Mouse (Mus musculus) lung, postnatal 36 days (tissue): ENCODE measurements around the gene Qrich1.
A peak's percentile ranks its signal among the peaks of the same experiment; 100 is the strongest.

Source experiments
- DNase-seq: peaks from one replicate; pipeline ENCODE4 v3.0.0; 2022; ENCODE audit warnings: mixed read lengths

Gene Qrich1

DNA sequence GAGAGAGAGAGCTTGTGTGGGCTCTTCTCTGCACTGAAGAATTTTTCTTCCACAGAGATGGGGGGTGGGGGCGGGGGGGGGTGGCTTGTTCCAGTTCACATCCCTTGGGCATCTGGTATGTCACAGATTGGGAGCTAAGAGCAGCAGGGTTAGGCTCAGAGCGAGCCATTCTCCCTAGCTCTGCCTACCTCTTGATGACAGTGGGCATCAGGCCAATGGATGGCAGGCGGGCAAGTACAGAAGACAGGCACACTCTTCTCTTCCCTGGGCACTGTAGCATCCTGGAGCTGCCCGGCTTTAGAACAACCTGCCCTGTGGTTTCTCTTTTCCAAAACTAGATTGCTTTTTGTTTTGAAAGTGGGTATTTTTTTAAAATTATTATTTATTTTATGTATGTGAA lies 74.9 kb downstream of the Qrich1 start:
- no peak for DNase-seq

DNA sequence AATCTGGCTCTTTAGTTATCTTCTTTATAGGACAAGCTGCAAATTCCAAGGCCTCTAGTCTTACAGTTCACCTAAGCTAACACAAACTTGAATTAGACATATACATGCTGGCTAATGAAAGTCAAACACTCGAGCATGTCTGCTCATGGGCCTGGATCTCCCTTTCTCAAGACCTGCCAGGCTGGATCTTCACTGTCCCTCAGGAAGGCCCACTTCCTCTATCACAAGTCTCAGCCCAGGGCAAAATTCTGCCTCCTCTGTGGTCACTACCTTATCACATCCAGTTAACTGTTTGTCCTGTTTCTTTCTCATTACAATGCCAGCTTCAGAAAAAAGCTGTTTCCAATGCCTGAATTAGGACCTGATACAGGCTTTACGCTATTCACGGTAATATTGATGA lies 77.7 kb downstream of the Qrich1 start:
- DNase-seq, result no peak

DNA sequence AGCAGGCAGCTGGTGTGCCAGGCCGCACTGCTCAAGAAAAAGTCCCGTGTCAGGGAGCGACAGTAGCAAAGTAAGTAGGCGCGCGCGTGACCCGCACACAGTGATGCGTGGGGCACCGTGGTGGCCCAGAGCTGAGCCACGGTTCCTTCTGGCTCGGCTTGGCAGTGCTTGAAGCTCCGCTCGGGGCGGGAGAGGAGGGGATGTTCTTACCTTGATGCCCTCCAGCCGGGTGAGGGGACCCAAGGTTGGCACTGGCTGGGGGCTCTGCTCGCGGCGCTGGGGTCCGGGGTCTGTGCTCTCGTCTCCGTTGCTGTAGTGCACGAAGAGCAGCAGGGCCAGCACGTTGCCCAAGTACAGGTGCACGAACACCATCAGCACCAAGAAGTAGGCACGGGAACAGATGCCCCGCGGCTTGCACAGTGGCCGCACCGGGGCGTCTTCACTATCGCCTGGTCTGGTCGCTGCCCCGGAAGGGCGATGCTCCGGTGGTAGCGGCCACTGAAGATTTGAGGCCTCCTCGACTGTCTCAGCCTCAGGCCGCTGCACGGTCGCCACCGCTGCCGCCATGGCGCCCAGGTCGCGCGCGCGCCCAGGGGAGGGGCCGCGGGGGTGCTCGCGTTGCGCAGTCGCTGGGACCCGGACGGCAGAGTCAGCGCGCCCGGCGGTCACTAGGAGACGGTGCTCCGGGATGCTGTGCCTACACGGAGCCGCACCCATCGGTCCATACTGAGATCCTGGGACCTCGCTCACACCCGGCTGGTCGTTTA lies 80.6 kb downstream of the Qrich1 start, which contains the start of gene P4htm:
TSS of gene P4htm (minus strand) at position 670 of the 767 bp plus-strand sequence.
- DNase-seq, result peak; percentile 80

DNA sequence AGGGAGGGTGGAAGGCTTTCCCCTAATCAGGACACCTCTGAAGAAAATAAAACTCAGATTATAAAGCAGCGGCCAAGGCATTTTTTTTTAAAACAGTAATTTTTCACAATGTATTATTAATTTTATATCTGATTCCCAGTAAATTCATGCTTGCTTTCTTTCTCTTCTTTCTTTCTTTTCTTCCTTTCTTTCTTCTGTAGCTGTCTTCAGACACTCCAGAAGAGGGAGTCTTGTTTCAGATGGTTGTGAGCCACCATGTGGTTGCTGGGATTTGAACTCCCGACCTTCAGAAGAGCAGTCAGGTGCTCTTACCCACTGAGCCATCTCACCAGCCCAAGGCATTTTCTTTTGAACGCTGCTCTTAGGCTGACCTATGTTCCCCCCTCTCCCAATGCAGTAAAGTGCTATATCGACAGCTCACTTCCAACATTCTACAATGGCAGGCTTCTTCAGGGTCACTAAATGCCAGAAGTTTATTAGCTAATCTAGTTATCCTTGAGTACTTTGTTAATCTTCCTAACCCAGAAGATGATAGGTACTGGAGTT lies 82.5 kb downstream of the Qrich1 start:
- no peak for DNase-seq

DNA sequence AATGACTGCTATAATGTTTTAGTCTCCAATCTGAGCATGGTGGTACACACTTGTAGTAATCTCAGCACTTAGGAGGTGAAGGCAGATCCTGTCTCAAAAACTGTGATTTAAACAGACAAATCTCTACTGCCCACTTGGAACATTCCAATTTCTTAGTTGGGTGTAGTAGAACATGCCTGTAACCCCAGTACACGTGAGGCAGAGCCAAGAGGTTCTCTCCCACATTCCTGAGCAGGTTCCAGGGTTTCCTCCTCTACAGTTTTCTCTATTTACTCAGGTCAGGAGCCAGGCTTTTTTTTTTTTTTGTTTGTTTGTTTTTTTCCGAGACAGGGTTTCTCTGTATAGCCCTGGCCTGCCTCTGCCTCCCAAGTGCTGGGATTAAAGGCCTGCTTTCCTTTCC lies 83.4 kb downstream of the Qrich1 start:
- peak; percentile 73 for DNase-seq

DNA sequence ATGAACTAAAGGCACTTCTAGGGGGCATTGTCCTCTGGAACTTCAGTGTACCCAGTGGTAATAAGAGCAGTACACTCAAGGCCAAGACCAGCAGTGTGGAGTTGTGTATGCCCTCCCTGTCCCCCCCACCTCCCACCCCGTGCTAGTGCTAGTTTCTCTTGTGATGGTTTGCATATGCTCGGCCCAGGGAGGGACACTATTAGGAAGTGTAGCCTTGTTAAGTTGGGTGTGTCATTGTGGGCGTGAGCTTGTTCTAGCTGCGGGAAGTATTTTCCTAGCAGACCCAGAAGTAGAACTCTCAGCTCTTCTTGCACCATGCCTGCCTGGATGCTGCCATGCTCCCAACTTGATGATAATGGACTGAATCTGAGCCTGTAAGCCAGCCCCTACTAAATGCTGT lies 85.4 kb downstream of the Qrich1 start:
- DNase-seq, result no peak

DNA sequence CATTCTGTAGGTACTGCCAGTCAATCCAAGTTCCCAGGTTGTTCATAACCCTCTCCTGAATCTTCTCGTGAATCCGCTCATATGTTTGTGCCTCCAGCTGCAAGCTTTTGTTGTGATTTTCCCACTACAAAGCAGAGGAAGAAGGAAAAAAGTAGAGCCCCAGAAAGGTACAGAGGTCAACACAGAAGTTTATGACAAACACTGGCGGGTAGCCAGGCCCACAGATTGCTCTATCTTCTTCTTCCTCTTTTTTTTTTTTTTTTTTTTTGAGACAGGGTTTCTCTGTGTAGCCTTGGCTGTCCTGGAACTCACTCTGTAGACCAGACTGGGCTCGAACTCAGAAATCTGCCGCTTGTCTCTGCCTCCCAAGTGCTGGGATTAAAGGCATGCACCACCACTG lies 91.3 kb downstream of the Qrich1 start:
- DNase-seq, result peak; percentile 44

DNA sequence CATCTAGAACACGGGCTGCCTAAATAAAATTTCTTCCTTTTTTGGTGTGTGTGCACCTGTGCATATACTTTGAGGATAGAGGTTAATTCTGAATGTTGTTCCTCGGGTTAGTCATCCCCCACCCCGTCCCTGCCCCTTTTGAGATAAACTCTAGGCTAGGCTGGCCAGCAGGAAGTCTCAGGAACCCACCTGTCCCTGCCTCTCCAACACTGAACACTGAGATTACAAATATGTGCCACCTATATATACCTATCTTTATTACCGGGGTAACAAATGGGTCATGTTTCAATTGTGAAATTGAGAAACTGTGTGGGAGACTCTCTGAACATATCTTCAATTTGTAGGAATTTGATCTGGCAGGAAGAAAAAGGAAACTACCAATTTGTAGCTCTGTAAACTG lies 92.3 kb downstream of the Qrich1 start:
- DNase-seq, result no peak
